In genomic region chr17:56608699-56609098, GRCm38 (mm10) we compare ENCODE assay signal across 8 mouse cellular contexts. TPM values are rescaled to one million over a fixed set of nuclear protein-coding genes. Genes with fewer than 3 reads are reported as not detected.
DNase-seq lines count a peak whose midpoint lies in the region; ATAC-seq lines count a peak whose summit lies in the region.

No protein-coding gene starts in this region.

- peak overlapping the region; percentile 78 for H3K4me2 ChIP-seq in heart, embryonic 15.5 days
- H3K4me2 ChIP-seq in midbrain, embryonic 11.5 days, result peak overlapping the region; percentile 80

- H3K27ac ChIP-seq in heart, embryonic 15.5 days, result peak overlapping the region; percentile 80; the same call in 1 of the 2 replicates
- peak overlapping the region; percentile 90 for H3K27ac ChIP-seq in hindbrain, embryonic 10.5 days
- no peak overlapping the region for H3K27ac ChIP-seq in midbrain, embryonic 11.5 days (ENCODE audit: low read depth, low read length)

- H3K9me3 ChIP-seq in heart, embryonic 15.5 days (replicated peaks), result no peaks in the 10 kb centered on the region
- no peaks in the 10 kb centered on the region for H3K9me3 ChIP-seq in hindbrain, embryonic 10.5 days
- H3K9me3 ChIP-seq in midbrain, embryonic 11.5 days (ENCODE audit: control insufficient read depth, low read length), result no peaks in the 10 kb centered on the region

- DNase-seq in heart, adult 18-20 months, result no peak
- DNase-seq in adipocyte (ENCODE audit: low spot score), result peak; percentile 53
- no peak for DNase-seq in hindbrain, embryonic 10.5 days (ENCODE audit: low spot score)
- DNase-seq in midbrain, embryonic 11.5 days (ENCODE audit: low spot score, missing footprints), result no peak
- DNase-seq in thymus, postnatal 10 days (ENCODE audit: low spot score in 2 of 2), result no peak
- DNase-seq in layer of hippocampus, adult 8-10 months (ENCODE audit: low spot score in 2 of 2), result no peak
- no peak for DNase-seq in layer of hippocampus, postnatal 10 days (ENCODE audit: low spot score in 2 of 2)

- H3K4me3 ChIP-seq in heart, embryonic 15.5 days, result peak overlapping the region; percentile 71
- peak overlapping the region; percentile 77 for H3K4me3 ChIP-seq in hindbrain, embryonic 10.5 days
- peak overlapping the region; percentile 61 for H3K4me3 ChIP-seq in midbrain, embryonic 11.5 days (ENCODE audit: low read depth, low read length)

- WGBS in heart, embryonic 15.5 days, result 34% methylated on average over 5 of the region's 5 CpGs
- WGBS in hindbrain, embryonic 10.5 days, result 67% methylated on average over 5 of the region's 5 CpGs
- 59% methylated on average over 5 of the region's 5 CpGs for WGBS in midbrain, embryonic 11.5 days

- H3K36me3 ChIP-seq in heart, embryonic 15.5 days, result peaks cover 40% of the 10 kb centered on the region
- peaks cover 44% of the 10 kb centered on the region for H3K36me3 ChIP-seq in hindbrain, embryonic 10.5 days
- peaks cover 30% of the 10 kb centered on the region for H3K36me3 ChIP-seq in midbrain, embryonic 11.5 days (ENCODE audit: control insufficient read depth, insufficient read depth, low read length)

- H3K27me3 ChIP-seq in heart, embryonic 15.5 days, result no peaks in the 10 kb centered on the region
- no peaks in the 10 kb centered on the region for H3K27me3 ChIP-seq in hindbrain, embryonic 10.5 days (ENCODE audit: insufficient read depth, poor library complexity, severe bottlenecking)
- no peaks in the 10 kb centered on the region for H3K27me3 ChIP-seq in midbrain, embryonic 11.5 days (ENCODE audit: control insufficient read depth, insufficient read depth, low read length)

- peak overlapping the region; percentile 73 for H3K9ac ChIP-seq in heart, embryonic 15.5 days
- peak overlapping the region; percentile 78; the same call in 1 of the 2 replicates for H3K9ac ChIP-seq in midbrain, embryonic 11.5 days (ENCODE audit: low read length)

- no peak for ATAC-seq in heart, embryonic 15.5 days (replicated peaks; ENCODE audit: insufficient number of reproducible peaks, insufficient read depth, low FRiP score, low read depth)
- ATAC-seq in midbrain, embryonic 11.5 days (ENCODE audit: low FRiP score), result no peak

- peaks cover 27% of the 10 kb centered on the region for H3K4me1 ChIP-seq in heart, embryonic 15.5 days (replicated peaks)
- H3K4me1 ChIP-seq in hindbrain, embryonic 10.5 days (replicated peaks), result peaks cover 49% of the 10 kb centered on the region
- H3K4me1 ChIP-seq in midbrain, embryonic 11.5 days (ENCODE audit: control insufficient read depth, insufficient read depth, low read length), result peaks cover 17% of the 10 kb centered on the region

RNA-seq across cellular contexts. Expression of gene 2410015M20Rik, which starts 0.9 kb away (rescaled TPM):
- polyA plus RNA-seq in heart, embryonic 15.5 days (2015; fragmentation: Nextera tagmentation; extraction: Ambion mirVana), result 289 and 331 TPM in 2 replicates
- total RNA-seq in heart, adult 18-20 months (2021), result 100 to 1,000 TPM; 341 TPM
- 197 and 220 TPM in 2 replicates for polyA plus RNA-seq in hindbrain, embryonic 10.5 days (2016; fragmentation: Nextera tagmentation; extraction: Ambion mirVana)
- 182 and 195 TPM in 2 replicates for polyA plus RNA-seq in midbrain, embryonic 11.5 days (2014; fragmentation: Nextera tagmentation; extraction: Ambion mirVana)
- 100 to 1,000 TPM; 138 to 161 (median 146) TPM for total RNA-seq in layer of hippocampus, adult 8-10 months (2022)
- total RNA-seq in layer of hippocampus, postnatal 10 days (2021), result 100 to 1,000 TPM; 137 to 175 TPM

RNA-seq across cellular contexts. Expression of gene Rpl36, which starts 4.5 kb away (rescaled TPM):
- 1,116 and 1,311 TPM in 2 replicates for polyA plus RNA-seq in heart, embryonic 15.5 days (2015; fragmentation: Nextera tagmentation; extraction: Ambion mirVana)
- 100 to 1,000 TPM; 760 to 782 TPM for total RNA-seq in heart, adult 18-20 months (2021)
- polyA plus RNA-seq in hindbrain, embryonic 10.5 days (2016; fragmentation: Nextera tagmentation; extraction: Ambion mirVana), result 1,369 and 1,471 TPM in 2 replicates
- 1,209 and 1,332 TPM in 2 replicates for polyA plus RNA-seq in midbrain, embryonic 11.5 days (2014; fragmentation: Nextera tagmentation; extraction: Ambion mirVana)
- 100 to 1,000 TPM; 286 to 457 (median 374) TPM for total RNA-seq in layer of hippocampus, adult 8-10 months (2022)
- total RNA-seq in layer of hippocampus, postnatal 10 days (2021), result 100 to 1,000 TPM; 454 to 456 TPM

RNA-seq across cellular contexts. Expression of gene Lonp1, which starts 18.0 kb away (rescaled TPM):
- 46.4 and 57.4 TPM in 2 replicates for polyA plus RNA-seq in heart, embryonic 15.5 days (2015; fragmentation: Nextera tagmentation; extraction: Ambion mirVana)
- total RNA-seq in heart, adult 18-20 months (2021), result 100 to 1,000 TPM; 125 to 130 TPM
- polyA plus RNA-seq in hindbrain, embryonic 10.5 days (2016; fragmentation: Nextera tagmentation; extraction: Ambion mirVana), result 52.9 and 54.6 TPM in 2 replicates
- 44.6 and 48.9 TPM in 2 replicates for polyA plus RNA-seq in midbrain, embryonic 11.5 days (2014; fragmentation: Nextera tagmentation; extraction: Ambion mirVana)
- 10 to 100 TPM; 56.0 to 64.2 (median 59.3) TPM for total RNA-seq in layer of hippocampus, adult 8-10 months (2022)
- total RNA-seq in layer of hippocampus, postnatal 10 days (2021), result 10 to 100 TPM; 63.8 to 71.7 TPM

RNA-seq across cellular contexts. Expression of gene Catsperd, which starts 19.2 kb away (rescaled TPM):
- 0.09 and 0.13 TPM in 2 replicates for polyA plus RNA-seq in heart, embryonic 15.5 days (2015; fragmentation: Nextera tagmentation; extraction: Ambion mirVana)
- total RNA-seq in heart, adult 18-20 months (2021), result under 1 TPM in 1 of 2 experiments, not detected in 1; 0.10 TPM
- 0.66 and 0.95 TPM in 2 replicates for polyA plus RNA-seq in hindbrain, embryonic 10.5 days (2016; fragmentation: Nextera tagmentation; extraction: Ambion mirVana)
- polyA plus RNA-seq in midbrain, embryonic 11.5 days (2014; fragmentation: Nextera tagmentation; extraction: Ambion mirVana), result 0.93 and 0.95 TPM in 2 replicates
- total RNA-seq in layer of hippocampus, adult 8-10 months (2022), result 1 to 10 TPM in 2 of 4 experiments, under 1 TPM in 2; 0.48 to 1.8 (median 1.2) TPM
- 1 to 10 TPM in 1 of 2 experiments, under 1 TPM in 1; 0.87 to 1.3 TPM for total RNA-seq in layer of hippocampus, postnatal 10 days (2021)

RNA-seq across cellular contexts. Expression of gene Safb, which starts 24.1 kb away (rescaled TPM):
- 71.2 and 76.0 TPM in 2 replicates for polyA plus RNA-seq in heart, embryonic 15.5 days (2015; fragmentation: Nextera tagmentation; extraction: Ambion mirVana)
- total RNA-seq in heart, adult 18-20 months (2021), result 10 to 100 TPM; 59.6 to 68.5 TPM
- polyA plus RNA-seq in hindbrain, embryonic 10.5 days (2016; fragmentation: Nextera tagmentation; extraction: Ambion mirVana), result 119 and 146 TPM in 2 replicates
- 110 and 113 TPM in 2 replicates for polyA plus RNA-seq in midbrain, embryonic 11.5 days (2014; fragmentation: Nextera tagmentation; extraction: Ambion mirVana)
- 100 to 1,000 TPM; 149 to 168 (median 159) TPM for total RNA-seq in layer of hippocampus, adult 8-10 months (2022)
- total RNA-seq in layer of hippocampus, postnatal 10 days (2021), result 100 to 1,000 TPM; 147 to 185 TPM
